Mouse (Mus musculus) erythroblast, embryonic 14.5 days (primary cell): ENCODE data around the gene Mogat2. TPM values are rescaled to one million over a fixed set of nuclear protein-coding genes. Genes with fewer than 3 reads are reported as not detected.

Source experiments
- H3K27me3 ChIP-seq: 2 replicates; pipeline ENCODE4 v1.6.1; 2012; ENCODE audit warnings: inconsistent platforms; ENCODE audit not compliant: control insufficient read depth
- H3K36me3 ChIP-seq: 2 replicates; pipeline ENCODE4 v1.6.1; 2012; ENCODE audit warnings: mild to moderate bottlenecking, inconsistent platforms; ENCODE audit not compliant: control insufficient read depth
- H3K4me1 ChIP-seq: 2 replicates; pipeline ENCODE4 v1.6.1; 2012; ENCODE audit warnings: inconsistent platforms; ENCODE audit not compliant: control insufficient read depth
- H3K4me3 ChIP-seq: replicated peaks from 2 replicates; pipeline ENCODE3; 2012; ENCODE audit warnings: moderate library complexity, mild to moderate bottlenecking, inconsistent platforms
- H3K9me3 ChIP-seq: 2 replicates; pipeline ENCODE4 v1.6.1; 2012; ENCODE audit warnings: low read length, inconsistent platforms, mixed read lengths; ENCODE audit not compliant: control insufficient read depth
- GATA1 ChIP-seq: IDR thresholded peaks from 2 replicates; pipeline ENCODE4 v1.6.1; 2012; ENCODE audit warnings: low read length, inconsistent platforms, mixed read lengths
- TAL1 ChIP-seq: IDR thresholded peaks from 3 replicates; pipeline ENCODE4 v1.6.1; 2012; ENCODE audit warnings: low read length, inconsistent platforms, mixed read lengths
- polyA plus RNA-seq: library from polyadenylated mRNA; stranded (reverse); fragments of >175 nt; gene quantifications from 2 replicates; pipeline ENCODE4 v1.2.3, GENCODE M21; 2012

The Mogat2 gene
- polyA plus RNA-seq, 1 experiment: not detected

GRCm38 (mm10) chr7:99191411-99191810 lies 47.0 kb downstream of the Mogat2 start:
- H3K4me3 ChIP-seq: no peak overlapping the region
- no peaks in the 10 kb centered on the region for H3K9me3 ChIP-seq
- H3K36me3 ChIP-seq: no peaks in the 10 kb centered on the region
- TF ChIP-seq TAL1: no peak
- no peak for TF ChIP-seq GATA1
- H3K4me1 ChIP-seq: no peaks in the 10 kb centered on the region
- H3K27me3 ChIP-seq: no peaks in the 10 kb centered on the region

- Histone ChIP-seq H3K9me3 (no peaks in the 10 kb centered on the region), H3K36me3 (no peaks in the 10 kb centered on the region), H3K4me1 (no peaks in the 10 kb centered on the region), H3K27me3 (peaks cover 4% of the 10 kb centered on the region; the same call in 1 of the 2 replicates), H3K4me3 (no peak overlapping the region)
- TF ChIP-seq TAL1: no peak
- no peak for TF ChIP-seq GATA1
These were observed 48.5 kb downstream of the Mogat2 start for GRCm38 (mm10) chr7:99189885-99190284.

GRCm38 (mm10) chr7:99188630-99189029 lies 49.8 kb downstream of the Mogat2 start:
- no peaks in the 10 kb centered on the region for H3K4me1 ChIP-seq
- no peaks in the 10 kb centered on the region for H3K36me3 ChIP-seq
- no peak for TF ChIP-seq GATA1
- TF ChIP-seq TAL1: no peak
- peaks cover 8% of the 10 kb centered on the region for H3K27me3 ChIP-seq
- H3K9me3 ChIP-seq: no peaks in the 10 kb centered on the region
- H3K4me3 ChIP-seq: no peak overlapping the region

- H3K27me3 ChIP-seq: peaks cover 15% of the 10 kb centered on the region
- peaks cover 6% of the 10 kb centered on the region for H3K4me1 ChIP-seq
- H3K36me3 ChIP-seq: no peaks in the 10 kb centered on the region
- no peak for TF ChIP-seq GATA1
- no peak for TF ChIP-seq TAL1
- no peak overlapping the region for H3K4me3 ChIP-seq
- H3K9me3 ChIP-seq: no peaks in the 10 kb centered on the region
These were observed 51.0 kb downstream of the Mogat2 start for GRCm38 (mm10) chr7:99187451-99187850.

- H3K27me3 ChIP-seq: peaks cover 34% of the 10 kb centered on the region
- no peak for TF ChIP-seq GATA1
- TF ChIP-seq TAL1: no peak
- no peak overlapping the region for H3K4me3 ChIP-seq
- H3K9me3 ChIP-seq: no peaks in the 10 kb centered on the region
- no peaks in the 10 kb centered on the region for H3K36me3 ChIP-seq
- peaks cover 15% of the 10 kb centered on the region for H3K4me1 ChIP-seq
These were observed 53.0 kb downstream of the Mogat2 start for GRCm38 (mm10) chr7:99185405-99185804.

- TF ChIP-seq GATA1 (no peak), TAL1 (no peak)
- Histone ChIP-seq H3K9me3 (no peaks in the 10 kb centered on the region), H3K4me1 (peaks cover 16% of the 10 kb centered on the region), H3K36me3 (no peaks in the 10 kb centered on the region), H3K27me3 (peaks cover 34% of the 10 kb centered on the region), H3K4me3 (no peak overlapping the region)
These were observed 54.7 kb downstream of the Mogat2 start for GRCm38 (mm10) chr7:99183751-99184150.

GRCm38 (mm10) chr7:99182432-99183172 lies 55.8 kb downstream of the Mogat2 start, which contains the start of gene Dgat2:
Gene Dgat2 (minus strand): TSS chr7:99182719.
- Histone ChIP-seq H3K27me3 (peaks cover 34% of the 10 kb centered on the region), H3K9me3 (no peaks in the 10 kb centered on the region), H3K4me1 (peaks cover 16% of the 10 kb centered on the region), H3K4me3 (peak within 1 kb of the TSS; percentile 64), H3K36me3 (no peaks in the 10 kb centered on the region; the same call in 1 of the 2 replicates)
- TF ChIP-seq TAL1: no peak
- no peak for TF ChIP-seq GATA1

- peaks cover 34% of the 10 kb centered on the region for H3K27me3 ChIP-seq
- TF ChIP-seq TAL1 (no peak), GATA1 (no peak)
These were observed 56.6 kb downstream of the Mogat2 start for GRCm38 (mm10) chr7:99181619-99182431.

GRCm38 (mm10) chr7:99180162-99180561 lies 58.3 kb downstream of the Mogat2 start:
- H3K4me3 ChIP-seq: no peak overlapping the region
- H3K27me3 ChIP-seq: peaks cover 30% of the 10 kb centered on the region
- peaks cover 3% of the 10 kb centered on the region; the same call in 1 of the 2 replicates for H3K36me3 ChIP-seq
- no peak for TF ChIP-seq TAL1
- peak; percentile 20; the same call in 1 of the 2 replicates for TF ChIP-seq GATA1
- H3K9me3 ChIP-seq: no peaks in the 10 kb centered on the region
- H3K4me1 ChIP-seq: peaks cover 16% of the 10 kb centered on the region

More at GRCm38 (mm10) chr7:99181619-99182431, 56.6 kb downstream of the Mogat2 start:
- Histone ChIP-seq H3K4me3 (peak overlapping the region; percentile 64), H3K9me3 (no peaks in the 10 kb centered on the region), H3K36me3 (no peaks in the 10 kb centered on the region; the same call in 1 of the 2 replicates), H3K4me1 (peaks cover 16% of the 10 kb centered on the region)
